ENCODE assay signal across 20 mouse cellular contexts in the genomic region with DNA sequence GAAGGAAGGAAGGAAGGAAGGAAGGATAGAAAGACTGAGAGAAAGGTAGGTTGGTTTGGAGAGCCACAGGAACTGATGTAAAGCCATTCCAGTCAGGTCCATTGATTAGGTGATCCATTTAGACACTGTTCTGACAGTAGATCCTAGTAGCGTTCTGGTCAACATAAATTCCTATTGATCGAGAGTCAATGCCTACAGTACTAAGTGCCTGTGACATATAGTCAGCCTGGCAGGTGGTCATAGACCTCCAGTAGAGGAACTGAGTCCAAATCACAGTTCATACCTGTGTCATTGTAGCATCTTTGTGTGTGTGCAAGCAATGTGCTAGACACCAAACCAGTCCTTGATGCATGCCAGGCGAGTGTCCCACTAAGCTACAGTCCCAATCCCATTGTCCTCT. TPM values are rescaled to one million over a fixed set of nuclear protein-coding genes. Genes with fewer than 3 reads are reported as not detected.
A peak's percentile ranks its signal among the peaks of the same experiment; 100 is the strongest.
DNase-seq lines count a peak whose midpoint lies in the region; ATAC-seq lines count a peak whose summit lies in the region.
"Had no signal": no experiment of that assay in that cellular context is flagged by ENCODE, and none has a peak within 500 bp of the region (broad histone marks: within the 10 kb centered on the region; RNA-seq: fewer than 3 reads in every experiment).

No protein-coding gene starts in this region.

- no peaks in the 10 kb centered on the region for H3K36me3 ChIP-seq in midbrain, embryonic 11.5 days (ENCODE audit: control insufficient read depth, insufficient read depth, low read length)
- no peaks in the 10 kb centered on the region for H3K36me3 ChIP-seq in midbrain, embryonic 10.5 days
- H3K36me3 ChIP-seq: G1E had no signal

- intact Hi-C loops in heart, postnatal 36 days (cut with DNase I) = no loop called here

- 89% methylated on average over 3 of the region's 3 CpGs for WGBS in midbrain, embryonic 11.5 days
- 90% methylated on average over 3 of the region's 3 CpGs for WGBS in midbrain, embryonic 10.5 days

- no peak overlapping the region for H3K9ac ChIP-seq in midbrain, embryonic 11.5 days (ENCODE audit: low read length)

- no peak overlapping the region for H3K27ac ChIP-seq in midbrain, embryonic 11.5 days (ENCODE audit: low read depth, low read length)
- no peak overlapping the region for H3K27ac ChIP-seq in midbrain, embryonic 10.5 days (replicated peaks)

- DNase-seq in heart, adult 11 months = peak; percentile 54
- no peak for DNase-seq in heart, postnatal 36 days
- DNase-seq in midbrain, embryonic 11.5 days (ENCODE audit: low spot score, missing footprints) = peak; percentile 54
- no peak for DNase-seq in midbrain, embryonic 10.5 days (ENCODE audit: low spot score)
- DNase-seq: adrenal gland, adult 2 months; adrenal gland, adult 8-10 months; adrenal gland, postnatal 10 days; adrenal gland, postnatal 14 days; adrenal gland, postnatal 25 days; adrenal gland, postnatal 36 days; B cell, adult 2 months; cerebellum, adult 11 months; cerebellum, adult 11-12 months; cerebellum, adult 18-20 months had no signal

- no peaks in the 10 kb centered on the region for H3K27me3 ChIP-seq in midbrain, embryonic 11.5 days (ENCODE audit: control insufficient read depth, insufficient read depth, low read length)
- H3K27me3 ChIP-seq in midbrain, embryonic 10.5 days (ENCODE audit: low read depth, poor library complexity, severe bottlenecking) = no peaks in the 10 kb centered on the region
- H3K27me3 ChIP-seq: Patski had no signal

- no peak for ATAC-seq in midbrain, embryonic 11.5 days (ENCODE audit: low FRiP score)
- ATAC-seq: activated CD4-positive, CD25-positive, alpha-beta regulatory T cell, adult 4 months; CD4-positive, CD25-positive, alpha-beta regulatory T cell, adult 4 months; Patski had no signal

- H3K4me1 ChIP-seq in midbrain, embryonic 11.5 days (ENCODE audit: control insufficient read depth, insufficient read depth, low read length) = peaks cover 3% of the 10 kb centered on the region; the same call in 1 of the 2 replicates
- H3K4me1 ChIP-seq in midbrain, embryonic 10.5 days = peaks cover 21% of the 10 kb centered on the region

- no peak overlapping the region for H3K4me2 ChIP-seq in midbrain, embryonic 11.5 days

- no peak overlapping the region for H3K4me3 ChIP-seq in midbrain, embryonic 11.5 days (ENCODE audit: low read depth, low read length)
- no peak overlapping the region for H3K4me3 ChIP-seq in midbrain, embryonic 10.5 days

- H3K9me3 ChIP-seq in midbrain, embryonic 11.5 days (ENCODE audit: control insufficient read depth, low read length) = no peaks in the 10 kb centered on the region
- no peaks in the 10 kb centered on the region for H3K9me3 ChIP-seq in midbrain, embryonic 10.5 days (replicated peaks)
- H3K9me3 ChIP-seq: G1E had no signal

RNA-seq across cellular contexts. Expression of a gene that starts 7.0 kb away (rescaled TPM):
- not detected for total RNA-seq in heart, postnatal 36 days (2021)
- 0.44 and 0.74 TPM in 2 replicates for polyA plus RNA-seq in midbrain, embryonic 11.5 days (2014; fragmentation: Nextera tagmentation; extraction: Ambion mirVana)
- polyA plus RNA-seq in midbrain, embryonic 10.5 days (2016; fragmentation: Nextera tagmentation; extraction: Ambion mirVana) = 0.43 and 1.0 TPM in 2 replicates
- total RNA-seq: CH12.LX, MEL had no signal
- polyA plus RNA-seq: CD4-positive, CD25-positive, alpha-beta regulatory T cell, adult 4 months; G1E had no signal

RNA-seq across cellular contexts. Expression of a gene that starts 37.7 kb away (rescaled TPM):
- total RNA-seq in heart, postnatal 36 days (2021) = 10 to 100 TPM in 1 of 2 experiments, 1 to 10 TPM in 1; 8.0 to 11.1 TPM
- polyA plus RNA-seq in midbrain, embryonic 11.5 days (2014; fragmentation: Nextera tagmentation; extraction: Ambion mirVana) = 20.7 and 21.8 TPM in 2 replicates
- 20.5 and 23.0 TPM in 2 replicates for polyA plus RNA-seq in midbrain, embryonic 10.5 days (2016; fragmentation: Nextera tagmentation; extraction: Ambion mirVana)

Comparison
In these comparisons a context has a peak if more than half of its experiments do, and no peak if none do; other contexts are left out.
1. DNase-seq: peak in heart, adult 11 months (single experiment) and midbrain, embryonic 11.5 days (single experiment); none in heart, postnatal 36 days (0 of 2) and midbrain, embryonic 10.5 days (single experiment).